In genomic region chr17:56098711-56099572, GRCm38 (mm10) we compare ENCODE assay signal across 15 mouse cellular contexts. TPM values are rescaled to one million over a fixed set of nuclear protein-coding genes. Genes with fewer than 3 reads are reported as not detected.
DNase-seq lines count a peak whose midpoint lies in the region; ATAC-seq and TF ChIP-seq lines count a peak whose summit lies in the region.
"Had no signal": no experiment of that assay in that cellular context is flagged by ENCODE, and none has a peak within 500 bp of the region (broad histone marks: within the 10 kb centered on the region; RNA-seq: fewer than 3 reads in every experiment).

No protein-coding gene starts in this region.

- no peak for ATAC-seq in forebrain, postnatal 0 days
- no peak for ATAC-seq in forebrain, embryonic 14.5 days
- 0 out of 2 replicates have a peak, but pooled peaks have one; percentile 19 for ATAC-seq in liver, embryonic 11.5 days (replicated peaks; ENCODE audit: low FRiP score)
- no peak for ATAC-seq in liver, embryonic 12.5 days
- no peak for ATAC-seq in neural tube, embryonic 15.5 days (ENCODE audit: low FRiP score)
- ATAC-seq: hindbrain, embryonic 16.5 days had no signal

- H3K9ac ChIP-seq in forebrain, postnatal 0 days, result no peak overlapping the region
- no peak overlapping the region for H3K9ac ChIP-seq in forebrain, embryonic 14.5 days (ENCODE audit: low read length)
- no peak overlapping the region for H3K9ac ChIP-seq in liver, embryonic 11.5 days (ENCODE audit: low read depth, low read length)
- H3K9ac ChIP-seq in liver, embryonic 12.5 days, result no peak overlapping the region
- no peak overlapping the region for H3K9ac ChIP-seq in MEL (ENCODE audit: control insufficient read depth, low read depth, low read length, poor library complexity, severe bottlenecking)
- H3K9ac ChIP-seq in neural tube, embryonic 15.5 days (replicated peaks), result no peak overlapping the region

- H3K4me1 ChIP-seq in forebrain, postnatal 0 days (ENCODE audit: insufficient read depth), result no peaks in the 10 kb centered on the region
- H3K4me1 ChIP-seq in forebrain, embryonic 14.5 days (ENCODE audit: control insufficient read depth, insufficient read depth, low read length), result no peaks in the 10 kb centered on the region
- no peaks in the 10 kb centered on the region for H3K4me1 ChIP-seq in liver, embryonic 11.5 days (replicated peaks; ENCODE audit: control insufficient read depth, insufficient read depth, low read length)
- no peaks in the 10 kb centered on the region for H3K4me1 ChIP-seq in liver, embryonic 12.5 days
- H3K4me1 ChIP-seq in MEL (ENCODE audit: control insufficient read depth in 1 of 2, insufficient read depth in 2 of 2, low read length in 2 of 2), result no peaks in the 10 kb centered on the region
- no peaks in the 10 kb centered on the region for H3K4me1 ChIP-seq in neural tube, embryonic 15.5 days
- H3K4me1 ChIP-seq: embryonic facial prominence, embryonic 10.5 days; midbrain, embryonic 10.5 days had no signal

- H3K27me3 ChIP-seq in forebrain, postnatal 0 days (ENCODE audit: insufficient read depth, low read length), result no peaks in the 10 kb centered on the region
- H3K27me3 ChIP-seq in forebrain, embryonic 14.5 days (replicated peaks; ENCODE audit: control insufficient read depth, insufficient read depth, low read length), result no peaks in the 10 kb centered on the region
- H3K27me3 ChIP-seq in liver, embryonic 11.5 days (replicated peaks; ENCODE audit: control insufficient read depth, insufficient read depth, low read length), result no peaks in the 10 kb centered on the region
- no peaks in the 10 kb centered on the region for H3K27me3 ChIP-seq in liver, embryonic 12.5 days (replicated peaks)
- H3K27me3 ChIP-seq in MEL (ENCODE audit: control insufficient read depth in 1 of 2, insufficient read depth in 2 of 2, low read length in 2 of 2), result no peaks in the 10 kb centered on the region
- H3K27me3 ChIP-seq in neural tube, embryonic 15.5 days (replicated peaks), result no peaks in the 10 kb centered on the region

- no peak for DNase-seq in forebrain, postnatal 0 days
- DNase-seq in forebrain, embryonic 14.5 days (ENCODE audit: low spot score), result no peak
- no peak for DNase-seq in liver, embryonic 11.5 days (ENCODE audit: low spot score)
- DNase-seq in MEL (ENCODE audit: low read depth, low spot score), result no peak
- peak; percentile 72 for DNase-seq in gastrocnemius, postnatal 25 days
- DNase-seq in layer of hippocampus, adult 11-12 months (ENCODE audit: low spot score), result no peak
- DNase-seq: cerebellum, adult 9-10 months; thymus, adult 18-20 months had no signal

- TF ChIP-seq RAD21 in MEL (IDR thresholded peaks at IDR 0.05; ENCODE audit: low read depth, low read length), result no peak

- no peak for TF ChIP-seq POLR2A in MEL (IDR thresholded peaks at IDR 0.05; ENCODE audit: control insufficient read depth in 1 of 2, insufficient read depth in 1 of 2, low read depth in 1 of 2, low read length in 2 of 2, poor library complexity in 1 of 2)

- H3K4me3 ChIP-seq in forebrain, postnatal 0 days (ENCODE audit: low read depth, low read length), result no peak overlapping the region
- no peak overlapping the region for H3K4me3 ChIP-seq in forebrain, embryonic 14.5 days (ENCODE audit: low read depth, low read length)
- H3K4me3 ChIP-seq in liver, embryonic 11.5 days (ENCODE audit: low read depth, low read length), result no peak overlapping the region
- H3K4me3 ChIP-seq in liver, embryonic 12.5 days, result no peak overlapping the region
- H3K4me3 ChIP-seq in MEL (ENCODE audit: control insufficient read depth in 1 of 2, insufficient read depth in 1 of 2, low read depth in 2 of 2, low read length in 2 of 2), result no peak overlapping the region
- H3K4me3 ChIP-seq in neural tube, embryonic 15.5 days (replicated peaks), result no peak overlapping the region
- H3K4me3 ChIP-seq: embryonic facial prominence, embryonic 10.5 days; midbrain, embryonic 10.5 days; myocyte had no signal

- no peaks in the 10 kb centered on the region for H3K9me3 ChIP-seq in forebrain, postnatal 0 days (ENCODE audit: low read length)
- no peaks in the 10 kb centered on the region for H3K9me3 ChIP-seq in forebrain, embryonic 14.5 days (replicated peaks; ENCODE audit: control insufficient read depth, low read length)
- no peaks in the 10 kb centered on the region for H3K9me3 ChIP-seq in liver, embryonic 11.5 days (ENCODE audit: control insufficient read depth, low read length)
- H3K9me3 ChIP-seq in liver, embryonic 12.5 days (replicated peaks), result no peaks in the 10 kb centered on the region
- no peaks in the 10 kb centered on the region for H3K9me3 ChIP-seq in MEL (replicated peaks; ENCODE audit: insufficient read depth, low read length)
- no peaks in the 10 kb centered on the region for H3K9me3 ChIP-seq in neural tube, embryonic 15.5 days (replicated peaks)
- H3K9me3 ChIP-seq: embryonic facial prominence, embryonic 10.5 days; midbrain, embryonic 10.5 days had no signal

- H3K4me2 ChIP-seq in forebrain, postnatal 0 days (ENCODE audit: low read depth), result no peak overlapping the region
- H3K4me2 ChIP-seq in forebrain, embryonic 14.5 days (ENCODE audit: low read length), result no peak overlapping the region
- H3K4me2 ChIP-seq in liver, embryonic 11.5 days, result no peak overlapping the region
- H3K4me2 ChIP-seq in liver, embryonic 12.5 days, result no peak overlapping the region
- H3K4me2 ChIP-seq in neural tube, embryonic 15.5 days, result no peak overlapping the region

- H3K36me3 ChIP-seq in forebrain, postnatal 0 days (ENCODE audit: insufficient read depth), result peaks cover 85% of the 10 kb centered on the region
- peaks cover 95% of the 10 kb centered on the region for H3K36me3 ChIP-seq in forebrain, embryonic 14.5 days (ENCODE audit: control insufficient read depth, insufficient read depth, low read length)
- H3K36me3 ChIP-seq in liver, embryonic 11.5 days (ENCODE audit: control insufficient read depth, insufficient read depth, low read length), result peaks cover 59% of the 10 kb centered on the region
- peaks cover 99% of the 10 kb centered on the region for H3K36me3 ChIP-seq in liver, embryonic 12.5 days
- peaks cover 0 to 5% of the 10 kb centered on the region in 2 experiments; a peak in 2 of 4 replicates for H3K36me3 ChIP-seq in MEL (ENCODE audit: control insufficient read depth in 1 of 2, insufficient read depth in 2 of 2, low read length in 2 of 2)
- peaks cover 92% of the 10 kb centered on the region for H3K36me3 ChIP-seq in neural tube, embryonic 15.5 days

- 90% methylated on average over 15 of the region's 15 CpGs for WGBS in forebrain, postnatal 0 days
- WGBS in forebrain, embryonic 14.5 days, result 90% methylated on average over 15 of the region's 15 CpGs
- WGBS in liver, embryonic 11.5 days, result 87% methylated on average over 15 of the region's 15 CpGs
- WGBS in liver, embryonic 12.5 days (ENCODE audit: insufficient replicate concordance), result 85% methylated on average over 15 of the region's 15 CpGs
- WGBS in neural tube, embryonic 15.5 days, result 93% methylated on average over 15 of the region's 15 CpGs

- H3K27ac ChIP-seq in forebrain, postnatal 0 days (ENCODE audit: low read depth, low read length), result no peak overlapping the region
- H3K27ac ChIP-seq in forebrain, embryonic 14.5 days (ENCODE audit: low read depth, low read length), result no peak overlapping the region
- H3K27ac ChIP-seq in liver, embryonic 11.5 days (ENCODE audit: low read depth, low read length), result no peak overlapping the region
- H3K27ac ChIP-seq in liver, embryonic 12.5 days, result no peak overlapping the region
- no peak overlapping the region for H3K27ac ChIP-seq in MEL (ENCODE audit: control insufficient read depth, low read depth, low read length)
- no peak overlapping the region for H3K27ac ChIP-seq in neural tube, embryonic 15.5 days (replicated peaks)
- H3K27ac ChIP-seq: embryonic facial prominence, embryonic 10.5 days; midbrain, embryonic 10.5 days had no signal

- no peaks in the 10 kb centered on the region for H3K79me2 ChIP-seq in MEL (ENCODE audit: control insufficient read depth, insufficient read depth, low read length, poor library complexity)

- peak; percentile 14; the same call in 1 of the 2 replicates for TF ChIP-seq CTCF in forebrain, postnatal 0 days (IDR thresholded peaks at IDR 0.05; ENCODE audit: low read depth)
- TF ChIP-seq CTCF in MEL (IDR thresholded peaks at IDR 0.05 in 2 of 3, conservative IDR thresholded peaks at IDR 0.05 in 1 of 3; ENCODE audit: control insufficient read depth in 1 of 3, insufficient read depth in 1 of 3, low read depth in 2 of 3, low read length in 3 of 3, poor library complexity in 1 of 3, severe bottlenecking in 1 of 3), result peak; percentile 14 to 33 (median 16); a peak in 4 of 6 replicates

- no peak for TF ChIP-seq EP300 in MEL (IDR thresholded peaks at IDR 0.05; ENCODE audit: low read depth in 1 of 2, low read length in 2 of 2)

RNA-seq across cellular contexts. Expression of gene Plin4, which starts 10.7 kb away (rescaled TPM):
- 0.08 and 0.52 TPM in 2 replicates for total RNA-seq in forebrain, postnatal 0 days (2014; rRNA removed)
- 0.02 TPM in 1 of 2 replicates, not detected in the other for polyA plus RNA-seq in forebrain, postnatal 0 days (2015; fragmentation: Nextera tagmentation; extraction: Ambion mirVana)
- polyA plus RNA-seq in forebrain, embryonic 14.5 days (2014; fragmentation: Nextera tagmentation; extraction: Ambion mirVana), result 0.04 and 0.07 TPM in 2 replicates
- polyA plus RNA-seq in liver, embryonic 11.5 days (2014; fragmentation: Nextera tagmentation; extraction: Ambion mirVana), result 0.14 TPM in 1 of 2 replicates, not detected in the other
- polyA plus RNA-seq in liver, embryonic 12.5 days (2016; fragmentation: Nextera tagmentation; extraction: Ambion mirVana), result 0.05 and 0.06 TPM in 2 replicates
- total RNA-seq in MEL (2012; rRNA removed), result 0.08 and 0.10 TPM in 2 replicates
- polyA plus RNA-seq in MEL (2012; ENCODE audit: insufficient read depth in 1 of 2, insufficient read length in 2 of 2, low read depth in 1 of 2, low replicate concordance in 2 of 2, missing spikeins in 1 of 2), result under 1 TPM in 1 of 2 experiments, not detected in 1; 0.07 TPM
- total RNA-seq in gastrocnemius, postnatal 25 days (2021), result 100 to 1,000 TPM; 177 to 234 TPM
- polyA plus RNA-seq in neural tube, embryonic 15.5 days (2015; fragmentation: Nextera tagmentation; extraction: Ambion mirVana), result 0.09 and 0.10 TPM in 2 replicates

RNA-seq across cellular contexts. Expression of gene Plin5, which starts 18.5 kb away (rescaled TPM):
- total RNA-seq in forebrain, postnatal 0 days (2014; rRNA removed), result 2.7 and 3.2 TPM in 2 replicates
- 2.4 and 3.9 TPM in 2 replicates for polyA plus RNA-seq in forebrain, postnatal 0 days (2015; fragmentation: Nextera tagmentation; extraction: Ambion mirVana)
- polyA plus RNA-seq in forebrain, embryonic 14.5 days (2014; fragmentation: Nextera tagmentation; extraction: Ambion mirVana), result 0.42 and 0.67 TPM in 2 replicates
- polyA plus RNA-seq in liver, embryonic 11.5 days (2014; fragmentation: Nextera tagmentation; extraction: Ambion mirVana), result 0.43 and 0.68 TPM in 2 replicates
- 0.25 and 0.38 TPM in 2 replicates for polyA plus RNA-seq in liver, embryonic 12.5 days (2016; fragmentation: Nextera tagmentation; extraction: Ambion mirVana)
- not detected in 2 replicates for total RNA-seq in MEL (2012; rRNA removed)
- not detected for polyA plus RNA-seq in MEL (2012; ENCODE audit: insufficient read depth in 1 of 2, insufficient read length in 2 of 2, low read depth in 1 of 2, low replicate concordance in 2 of 2, missing spikeins in 1 of 2)
- 10 to 100 TPM; 27.7 to 29.0 TPM for total RNA-seq in gastrocnemius, postnatal 25 days (2021)
- polyA plus RNA-seq in neural tube, embryonic 15.5 days (2015; fragmentation: Nextera tagmentation; extraction: Ambion mirVana), result 2.4 and 2.7 TPM in 2 replicates

RNA-seq across cellular contexts. Expression of gene Hdgfl2, which starts 19.5 kb away (rescaled TPM):
- 79.9 and 96.4 TPM in 2 replicates for total RNA-seq in forebrain, postnatal 0 days (2014; rRNA removed)
- 99.9 and 114 TPM in 2 replicates for polyA plus RNA-seq in forebrain, postnatal 0 days (2015; fragmentation: Nextera tagmentation; extraction: Ambion mirVana)
- polyA plus RNA-seq in forebrain, embryonic 14.5 days (2014; fragmentation: Nextera tagmentation; extraction: Ambion mirVana), result 81.5 and 109 TPM in 2 replicates
- polyA plus RNA-seq in liver, embryonic 11.5 days (2014; fragmentation: Nextera tagmentation; extraction: Ambion mirVana), result 111 and 119 TPM in 2 replicates
- polyA plus RNA-seq in liver, embryonic 12.5 days (2016; fragmentation: Nextera tagmentation; extraction: Ambion mirVana), result 86.7 and 89.4 TPM in 2 replicates
- total RNA-seq in MEL (2012; rRNA removed), result 64.2 and 71.9 TPM in 2 replicates
- 100 to 1,000 TPM in 1 of 2 experiments, not detected in 1; 132 TPM for polyA plus RNA-seq in MEL (2012; ENCODE audit: insufficient read depth in 1 of 2, insufficient read length in 2 of 2, low read depth in 1 of 2, low replicate concordance in 2 of 2, missing spikeins in 1 of 2)
- 10 to 100 TPM; 21.5 to 24.2 TPM for total RNA-seq in gastrocnemius, postnatal 25 days (2021)
- 124 and 134 TPM in 2 replicates for polyA plus RNA-seq in neural tube, embryonic 15.5 days (2015; fragmentation: Nextera tagmentation; extraction: Ambion mirVana)

RNA-seq across cellular contexts. Expression of gene Lrg1, which starts 22.9 kb away (rescaled TPM):
- total RNA-seq in forebrain, postnatal 0 days (2014; rRNA removed), result not detected in 2 replicates
- 0.33 and 0.46 TPM in 2 replicates for polyA plus RNA-seq in forebrain, postnatal 0 days (2015; fragmentation: Nextera tagmentation; extraction: Ambion mirVana)
- polyA plus RNA-seq in forebrain, embryonic 14.5 days (2014; fragmentation: Nextera tagmentation; extraction: Ambion mirVana), result not detected in 2 replicates
- polyA plus RNA-seq in liver, embryonic 11.5 days (2014; fragmentation: Nextera tagmentation; extraction: Ambion mirVana), result 0.23 and 0.34 TPM in 2 replicates
- 0.27 and 0.48 TPM in 2 replicates for polyA plus RNA-seq in liver, embryonic 12.5 days (2016; fragmentation: Nextera tagmentation; extraction: Ambion mirVana)
- not detected in 2 replicates for total RNA-seq in MEL (2012; rRNA removed)
- not detected for polyA plus RNA-seq in MEL (2012; ENCODE audit: insufficient read depth in 1 of 2, insufficient read length in 2 of 2, low read depth in 1 of 2, low replicate concordance in 2 of 2, missing spikeins in 1 of 2)
- 10 to 100 TPM; 13.4 to 24.9 TPM for total RNA-seq in gastrocnemius, postnatal 25 days (2021)
- polyA plus RNA-seq in neural tube, embryonic 15.5 days (2015; fragmentation: Nextera tagmentation; extraction: Ambion mirVana), result 0.22 and 0.63 TPM in 2 replicates
- total RNA-seq: layer of hippocampus, postnatal 10 days had no signal
- polyA plus RNA-seq: midbrain, embryonic 10.5 days had no signal

RNA-seq across cellular contexts. Expression of gene Ubxn6, which starts 24.1 kb away (rescaled TPM):
- total RNA-seq in forebrain, postnatal 0 days (2014; rRNA removed), result 90.3 and 109 TPM in 2 replicates
- polyA plus RNA-seq in forebrain, postnatal 0 days (2015; fragmentation: Nextera tagmentation; extraction: Ambion mirVana), result 88.1 and 88.6 TPM in 2 replicates
- 68.8 and 83.7 TPM in 2 replicates for polyA plus RNA-seq in forebrain, embryonic 14.5 days (2014; fragmentation: Nextera tagmentation; extraction: Ambion mirVana)
- 23.1 and 25.7 TPM in 2 replicates for polyA plus RNA-seq in liver, embryonic 11.5 days (2014; fragmentation: Nextera tagmentation; extraction: Ambion mirVana)
- 15.8 and 17.9 TPM in 2 replicates for polyA plus RNA-seq in liver, embryonic 12.5 days (2016; fragmentation: Nextera tagmentation; extraction: Ambion mirVana)
- 24.8 and 28.2 TPM in 2 replicates for total RNA-seq in MEL (2012; rRNA removed)
- polyA plus RNA-seq in MEL (2012; ENCODE audit: insufficient read depth in 1 of 2, insufficient read length in 2 of 2, low read depth in 1 of 2, low replicate concordance in 2 of 2, missing spikeins in 1 of 2), result 10 to 100 TPM in 1 of 2 experiments, not detected in 1; 42.2 TPM
- 10 to 100 TPM; 42.7 to 46.1 TPM for total RNA-seq in gastrocnemius, postnatal 25 days (2021)
- 65.3 and 79.4 TPM in 2 replicates for polyA plus RNA-seq in neural tube, embryonic 15.5 days (2015; fragmentation: Nextera tagmentation; extraction: Ambion mirVana)
